Mouse (Mus musculus) heart, embryonic 11.5 days (tissue): Measurements from ENCODE around the gene Tbca. TPM values are rescaled to one million over a fixed set of nuclear protein-coding genes. Genes with fewer than 3 reads are reported as not detected.

Experiments used
- ATAC-seq: fragments of 200-750 bp; cut with Nextera tagmentation; replicated peaks from 2 replicates; pipeline ENCODE4 v1.8.0; 2017; ENCODE audit warnings: moderate library complexity; ENCODE audit not compliant: insufficient number of reproducible peaks, low FRiP score, low TSS enrichment
- H3K27ac ChIP-seq: fragments of 300-500 bp; sonication (generic); 2 replicates; pipeline ENCODE4 v1.5.1; 2014; ENCODE audit warnings: mild to moderate bottlenecking, low read depth, low read length
- H3K27me3 ChIP-seq: fragments of 300-500 bp; sonication (generic); 2 replicates; pipeline ENCODE4 v1.6.1; 2014; ENCODE audit warnings: mild to moderate bottlenecking, low read length, mixed read lengths; ENCODE audit not compliant: control insufficient read depth, insufficient read depth
- H3K36me3 ChIP-seq: fragments of 300-500 bp; sonication (generic); 2 replicates; pipeline ENCODE4 v1.6.1; 2014; ENCODE audit warnings: mild to moderate bottlenecking, low read length, moderate library complexity, mixed read lengths; ENCODE audit not compliant: control insufficient read depth, insufficient read depth
- H3K4me1 ChIP-seq: fragments of 300-500 bp; sonication (generic); 2 replicates; pipeline ENCODE4 v1.6.1; 2014; ENCODE audit warnings: low read length; ENCODE audit not compliant: control insufficient read depth, insufficient read depth
- H3K4me2 ChIP-seq: fragments of 300-500 bp; sonication (generic); 2 replicates; pipeline ENCODE4 v1.6.1; 2014; ENCODE audit warnings: mild to moderate bottlenecking, moderate library complexity
- H3K4me3 ChIP-seq: fragments of 300-500 bp; sonication (generic); 2 replicates; pipeline ENCODE4 v1.5.1; 2014; ENCODE audit warnings: low read depth, low read length
- H3K9ac ChIP-seq: fragments of 300-500 bp; sonication (generic); 2 replicates; pipeline ENCODE4 v1.6.1; 2014; ENCODE audit warnings: mild to moderate bottlenecking, low read depth, low read length, moderate library complexity
- H3K9me3 ChIP-seq: fragments of 300-500 bp; sonication (generic); replicated peaks from 2 replicates; pipeline ENCODE4 v1.6.1; 2016; ENCODE audit warnings: low read length; ENCODE audit not compliant: control insufficient read depth
- WGBS: fragments of 180-500 bp; shearing (Covaris S2); extraction: QIAGEN DNeasy Blood & Tissue Kit; methylation state at CpG from one replicate; pipeline ENCODE4 v1.1.7; 2014; ENCODE audit not compliant: insufficient replicate concordance; 5-methylcytosine and 5-hydroxymethylcytosine counted together
- polyA plus RNA-seq: library from polyadenylated mRNA; unstranded; fragments of >200 nt; fragmentation: Nextera tagmentation; extraction: Ambion mirVana; gene quantifications from 2 replicates; pipeline ENCODE4 v1.2.1, GENCODE M21; 2014

Tbca gene
- polyA plus RNA-seq, 1 experiment from 2014 or later: 258 TPM

DNA sequence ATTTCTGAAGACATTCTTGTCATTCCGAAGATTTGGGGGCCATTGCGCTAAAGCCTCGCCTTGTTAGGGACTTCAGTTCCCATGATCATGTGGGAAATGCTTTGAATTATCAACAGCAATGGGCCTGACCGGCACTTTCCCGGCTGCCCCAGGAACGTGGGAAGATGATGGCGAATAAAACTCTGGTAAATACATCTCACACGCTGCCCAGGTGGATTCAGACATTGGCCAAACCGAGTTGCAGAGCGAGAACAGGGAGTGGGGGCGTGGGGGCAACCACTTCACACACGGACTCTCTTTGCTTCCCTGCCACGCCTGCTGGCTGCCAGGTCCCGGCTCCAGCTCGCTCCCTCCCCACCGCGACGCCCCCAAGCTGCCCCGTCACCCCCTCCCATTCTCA is 83.7 kb downstream of the Tbca start:
- under 1% methylated on average over 19 of the region's 19 CpGs for WGBS
- H3K4me1 ChIP-seq: peaks cover 9% of the 10 kb centered on the region; the same call in 1 of the 2 replicates
- no peak overlapping the region for H3K4me2 ChIP-seq
- no peaks in the 10 kb centered on the region for H3K36me3 ChIP-seq
- H3K9me3 ChIP-seq: no peaks in the 10 kb centered on the region
- peaks cover 91% of the 10 kb centered on the region for H3K27me3 ChIP-seq
- no peak overlapping the region for H3K4me3 ChIP-seq
- no peak overlapping the region for H3K9ac ChIP-seq
- no peak overlapping the region for H3K27ac ChIP-seq
- ATAC-seq: no peak

DNA sequence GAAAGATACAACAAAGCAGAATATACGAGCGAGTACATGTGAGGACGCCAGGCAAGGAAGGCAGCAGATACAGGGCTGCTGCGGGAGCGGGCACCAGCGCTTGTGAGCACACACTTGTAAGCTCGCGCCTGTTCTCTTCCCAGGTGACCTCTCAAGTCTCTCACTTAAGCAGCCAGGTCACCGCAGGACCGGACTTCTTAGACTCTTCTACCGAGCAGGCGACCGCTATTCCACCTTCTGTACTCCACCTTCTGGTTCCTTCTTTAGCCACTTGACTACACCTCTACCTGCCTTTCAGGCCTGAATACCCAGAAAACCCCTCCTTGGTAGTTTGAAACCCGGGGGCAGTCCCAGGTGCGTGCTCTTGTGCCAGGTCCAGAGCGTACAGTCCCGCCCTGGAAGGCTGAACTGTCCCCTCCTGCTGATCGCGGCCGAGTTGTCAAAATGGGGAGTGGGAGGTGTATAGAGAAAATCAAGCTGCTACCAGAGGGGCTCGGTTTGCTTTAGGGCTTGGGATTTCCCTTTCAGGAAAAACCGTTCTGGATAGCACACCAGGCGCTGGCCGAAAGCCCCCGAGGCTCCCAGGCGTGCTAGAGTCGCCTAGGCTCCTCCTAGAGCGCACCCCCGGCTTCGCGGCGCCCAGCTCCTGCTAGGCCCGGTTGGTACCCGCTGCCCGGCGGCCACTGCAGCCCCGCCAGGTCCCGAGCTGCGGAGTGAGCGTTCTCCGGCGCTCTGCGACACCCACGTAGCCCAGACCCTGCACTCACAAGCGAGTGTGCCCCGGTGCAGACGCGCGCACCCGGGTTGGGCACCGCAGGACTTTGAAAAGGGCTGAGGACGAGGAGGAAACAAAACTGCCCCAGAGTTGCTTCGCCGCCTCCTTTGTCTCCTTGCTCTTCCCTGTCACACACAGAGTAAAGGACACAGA is 84.7 kb downstream of the Tbca start:
- Histone ChIP-seq H3K9me3 (no peaks in the 10 kb centered on the region), H3K27ac (no peak overlapping the region), H3K4me1 (peaks cover 8% of the 10 kb centered on the region; the same call in 1 of the 2 replicates), H3K27me3 (peaks cover 88% of the 10 kb centered on the region), H3K36me3 (no peaks in the 10 kb centered on the region), H3K9ac (no peak overlapping the region), H3K4me2 (peak overlapping the region; percentile 40), H3K4me3 (peak overlapping the region; percentile 22; the same call in 1 of the 2 replicates)
- under 1% methylated on average over 54 of the region's 54 CpGs for WGBS
- ATAC-seq: no peak

DNA sequence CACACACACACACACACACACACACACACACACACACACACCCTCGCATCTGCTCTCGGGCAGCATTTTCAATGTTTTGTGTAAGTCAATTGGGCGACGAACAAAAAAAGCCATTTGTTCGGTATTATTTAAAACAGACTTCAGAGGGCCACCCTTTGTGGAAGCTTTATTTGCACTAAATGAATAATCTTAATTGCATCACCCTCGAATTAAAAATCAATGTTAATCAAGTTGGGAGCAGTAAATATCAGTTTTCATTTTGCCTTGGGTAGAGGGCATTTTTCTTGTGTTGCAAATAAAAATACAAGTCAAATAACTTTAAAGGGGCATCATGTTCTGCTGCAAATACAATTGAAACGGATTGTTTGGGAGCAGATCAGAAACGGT is 85.3 kb downstream of the Tbca start:
- Histone ChIP-seq H3K4me2 (no peak overlapping the region; the same call in 1 of the 2 replicates), H3K27me3 (peaks cover 83% of the 10 kb centered on the region), H3K4me3 (no peak overlapping the region), H3K27ac (no peak overlapping the region), H3K9me3 (no peaks in the 10 kb centered on the region), H3K4me1 (peaks cover 5% of the 10 kb centered on the region; the same call in 1 of the 2 replicates), H3K9ac (no peak overlapping the region), H3K36me3 (no peaks in the 10 kb centered on the region)
- ATAC-seq: no peak
- WGBS: 3% methylated on average over 8 of the region's 8 CpGs

DNA sequence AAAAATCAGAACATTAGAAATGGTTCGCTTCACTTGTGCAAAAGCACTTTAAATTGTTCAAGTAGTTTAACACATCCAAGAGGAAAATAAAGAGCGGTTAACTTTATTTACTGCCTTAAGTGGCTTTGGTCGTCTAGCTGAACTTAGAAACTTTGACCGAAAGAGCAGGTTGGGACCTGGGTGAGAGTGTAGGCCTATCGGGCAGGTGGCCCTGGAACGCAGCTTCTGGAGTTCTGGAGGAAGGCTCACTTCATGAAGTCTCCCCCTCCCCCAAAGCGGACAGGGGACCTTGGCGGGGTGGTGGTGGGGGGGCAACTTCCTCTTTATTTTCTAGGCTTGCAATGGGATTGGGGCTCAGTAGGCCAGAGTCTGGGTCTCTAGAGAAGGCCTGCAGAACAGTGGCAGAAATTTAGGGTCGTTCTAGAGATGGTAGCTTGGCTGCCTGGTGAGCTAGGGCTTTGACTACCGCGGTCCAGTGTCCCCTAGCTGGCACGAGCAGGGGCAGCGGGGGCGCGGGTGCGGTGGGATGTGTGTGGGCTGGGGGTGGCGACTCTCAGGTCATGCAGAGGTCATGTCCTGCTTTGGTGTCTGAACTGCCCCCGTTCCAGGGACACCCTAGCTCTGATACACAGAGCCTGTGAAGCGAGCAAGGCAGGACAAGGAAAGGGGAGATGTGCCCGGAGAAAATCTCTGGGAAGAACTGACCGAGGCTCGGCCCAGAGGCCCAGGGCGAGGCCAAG is 86.1 kb downstream of the Tbca start:
- Histone ChIP-seq H3K36me3 (no peaks in the 10 kb centered on the region), H3K27ac (no peak overlapping the region), H3K27me3 (peaks cover 79% of the 10 kb centered on the region), H3K9ac (no peak overlapping the region), H3K4me1 (peaks cover 5% of the 10 kb centered on the region; the same call in 1 of the 2 replicates), H3K4me3 (0 out of 2 replicates have a peak overlapping the region, but pooled peaks have one; percentile 8), H3K4me2 (peak overlapping the region; percentile 27), H3K9me3 (no peaks in the 10 kb centered on the region)
- 1% methylated on average over 23 of the region's 23 CpGs for WGBS
- ATAC-seq: no peak

DNA sequence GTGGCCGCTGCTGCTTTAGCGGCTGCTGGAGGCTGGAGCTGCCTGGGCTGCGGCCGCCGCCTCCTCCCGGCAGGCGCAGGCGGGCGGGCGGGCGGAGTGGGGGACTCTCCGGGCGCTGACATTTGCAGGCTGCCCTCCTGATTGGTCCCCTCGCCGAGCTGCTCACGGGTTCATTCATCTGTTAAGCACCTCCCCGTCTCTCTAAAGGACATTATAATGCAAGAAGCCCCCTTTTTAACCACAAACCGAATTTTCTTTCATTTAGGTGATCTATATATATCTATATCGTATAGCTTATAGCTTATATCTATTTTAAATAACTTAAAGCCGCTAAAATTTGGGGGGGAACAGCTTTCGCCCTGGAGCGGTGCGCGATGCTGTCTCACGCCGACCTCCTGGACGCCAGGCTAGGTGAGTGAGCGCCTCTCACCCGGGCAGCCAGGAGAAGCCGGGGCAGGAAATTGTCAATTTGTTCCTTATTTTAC is 86.7 kb downstream of the Tbca start, which contains the start of gene Otp:
Otp (plus strand) TSS at position 207 of the 485 bp plus-strand sequence.
- Histone ChIP-seq H3K27ac (no peak within 1 kb of the TSS), H3K4me1 (peaks cover 5% of the 10 kb centered on the region; the same call in 1 of the 2 replicates), H3K36me3 (no peaks in the 10 kb centered on the region), H3K9me3 (no peaks in the 10 kb centered on the region), H3K4me3 (0 out of 2 replicates have a peak within 1 kb of the TSS, but pooled peaks have one; percentile 8), H3K9ac (no peak within 1 kb of the TSS), H3K27me3 (peaks cover 80% of the 10 kb centered on the region), H3K4me2 (peak within 1 kb of the TSS; percentile 27)
- WGBS: under 1% methylated on average over 25 of the region's 30 CpGs
- ATAC-seq: no peak

DNA sequence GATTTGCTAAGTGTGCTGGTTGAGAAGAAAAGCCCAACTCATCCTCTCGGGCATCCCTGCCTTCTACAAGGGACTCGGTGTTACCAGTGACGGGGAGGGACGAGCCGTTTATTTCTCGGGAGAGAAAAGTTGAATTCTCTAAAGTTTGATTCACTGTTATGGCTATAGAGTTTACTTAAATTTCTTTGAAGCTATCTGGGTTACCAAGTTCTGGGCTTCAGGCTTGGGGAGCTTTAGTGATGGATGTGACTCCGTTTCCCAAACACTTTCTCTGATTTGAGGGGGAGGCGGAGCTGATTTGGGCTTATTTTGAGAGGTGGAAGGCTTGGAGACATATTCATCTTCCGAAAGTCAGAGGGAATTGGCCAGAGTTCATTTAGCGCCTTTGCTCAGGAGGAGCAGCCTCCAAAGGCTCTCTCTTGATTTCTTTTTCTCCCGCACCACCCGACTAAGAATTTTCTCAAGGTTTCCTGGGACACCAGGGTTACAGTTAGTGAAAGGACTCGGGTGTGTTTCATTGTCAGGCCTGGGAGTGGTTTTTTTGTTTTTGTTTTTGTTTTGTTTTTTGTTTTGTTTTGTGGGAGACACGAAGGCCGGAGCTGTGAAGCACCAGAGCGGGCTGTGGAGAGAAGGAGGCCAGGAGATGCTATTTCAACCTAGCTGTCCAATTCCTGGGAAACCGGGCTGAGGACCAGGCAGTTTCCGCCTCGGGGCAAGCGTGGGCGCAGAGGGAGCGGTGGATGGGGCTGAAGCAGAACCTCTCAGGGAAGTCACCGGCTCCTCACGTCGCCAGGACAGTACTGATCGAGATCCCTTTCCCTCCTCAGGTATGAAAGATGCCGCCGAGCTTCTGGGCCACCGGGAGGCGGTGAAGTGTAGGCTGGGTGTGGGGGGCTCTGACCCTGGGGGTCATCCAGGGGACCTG is 87.8 kb downstream of the Tbca start:
- Histone ChIP-seq H3K27ac (no peak overlapping the region), H3K4me1 (peaks cover 5% of the 10 kb centered on the region; the same call in 1 of the 2 replicates), H3K36me3 (no peaks in the 10 kb centered on the region), H3K27me3 (peaks cover 80% of the 10 kb centered on the region), H3K9me3 (no peaks in the 10 kb centered on the region), H3K4me2 (no peak overlapping the region), H3K9ac (no peak overlapping the region), H3K4me3 (no peak overlapping the region)
- WGBS: under 1% methylated on average over 30 of the region's 30 CpGs
- no peak for ATAC-seq

DNA sequence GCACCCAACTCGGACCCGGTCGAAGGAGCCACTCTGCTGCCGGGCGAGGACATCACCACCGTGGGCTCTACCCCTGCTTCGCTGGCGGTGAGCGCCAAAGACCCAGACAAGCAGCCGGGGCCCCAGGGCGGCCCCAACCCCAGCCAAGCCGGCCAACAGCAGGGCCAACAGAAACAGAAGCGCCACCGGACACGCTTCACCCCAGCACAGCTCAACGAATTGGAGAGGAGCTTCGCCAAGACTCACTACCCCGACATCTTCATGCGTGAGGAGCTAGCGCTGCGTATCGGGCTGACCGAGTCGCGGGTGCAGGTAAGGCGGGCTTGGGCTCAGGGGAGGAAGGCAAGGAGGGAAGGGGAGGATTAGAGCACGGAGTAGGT is 88.5 kb downstream of the Tbca start:
- no peak overlapping the region for H3K27ac ChIP-seq
- no peak overlapping the region for H3K9ac ChIP-seq
- no peak overlapping the region for H3K4me2 ChIP-seq
- WGBS: 1% methylated on average over 27 of the region's 27 CpGs
- H3K36me3 ChIP-seq: no peaks in the 10 kb centered on the region
- H3K27me3 ChIP-seq: peaks cover 79% of the 10 kb centered on the region
- H3K9me3 ChIP-seq: no peaks in the 10 kb centered on the region
- ATAC-seq: no peak
- no peak overlapping the region for H3K4me3 ChIP-seq
- peaks cover 5% of the 10 kb centered on the region; the same call in 1 of the 2 replicates for H3K4me1 ChIP-seq
